Mouse (Mus musculus) hematopoietic stem cell, adult 5-6 weeks (primary cell): ENCODE measurements around the gene 1700034J05Rik. TPM values are rescaled to one million over a fixed set of nuclear protein-coding genes. Genes with fewer than 3 reads are reported as not detected.

Experiments
- ATAC-seq, 2 experiments: fragments of 125-278 bp in 1 of 2; replicated peaks in 1 of 2; 2 replicates each; pipeline ENCODE4 v1.8.0; 2016 to 2017; ENCODE audit warnings: inconsistent platforms in 2 of 2, mild to moderate bottlenecking in 2 of 2, moderate number of reproducible peaks in 2 of 2, low read depth in 1 of 2, moderate TSS enrichment in 1 of 2; ENCODE audit not compliant: low FRiP score in 2 of 2, poor library complexity in 2 of 2, severe bottlenecking in 2 of 2, insufficient read depth in 1 of 2, low TSS enrichment in 1 of 2
- total RNA-seq: library from RNA; stranded (forward); fragments of 172-1452, 232-1000 nt; gene quantifications from 2 replicates; pipeline ENCODE4 v1.2.3, GENCODE M21; 2017

1700034J05Rik gene
- total RNA-seq = 0.38 TPM in 1 of 2 replicates, not detected in the other

GRCm38 (mm10) chr6:146954258-146954657 lies at the start of gene 1700034J05Rik:
Gene 1700034J05Rik, minus strand, starts transcription at chr6:146954422.
- ATAC-seq = 0 out of 4 replicates have a peak, but pooled peaks of 1 of the 2 experiments have one; percentile 26

- no peak for ATAC-seq
Measured at GRCm38 (mm10) chr6:146999755-147000154, 45.5 kb upstream of the 1700034J05Rik start.

- ATAC-seq = no peak
Measured at GRCm38 (mm10) chr6:146999302-146999701, 45.1 kb upstream of the 1700034J05Rik start.

DNA sequence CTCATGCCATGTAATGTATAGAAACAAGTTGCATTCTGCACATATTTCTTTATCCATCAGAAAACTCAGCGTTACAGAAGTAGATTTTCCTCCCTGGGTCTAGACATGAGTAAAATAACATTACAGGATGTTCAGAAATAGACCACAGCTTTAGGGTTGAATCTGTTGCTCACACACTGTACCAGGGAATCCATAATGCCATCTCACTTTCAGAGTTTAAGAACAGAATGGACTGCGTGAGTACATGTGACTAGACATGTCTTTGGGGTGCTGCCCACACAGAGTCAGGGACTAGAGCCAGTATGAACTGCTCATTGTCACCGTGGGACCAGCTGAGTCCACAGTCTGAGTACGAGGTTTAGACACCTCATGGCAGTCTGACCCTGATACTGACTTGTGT lies 44.5 kb upstream of the 1700034J05Rik start:
- ATAC-seq = no peak

GRCm38 (mm10) chr6:146997006-146997405 lies 42.8 kb upstream of the 1700034J05Rik start:
- ATAC-seq = no peak

DNA sequence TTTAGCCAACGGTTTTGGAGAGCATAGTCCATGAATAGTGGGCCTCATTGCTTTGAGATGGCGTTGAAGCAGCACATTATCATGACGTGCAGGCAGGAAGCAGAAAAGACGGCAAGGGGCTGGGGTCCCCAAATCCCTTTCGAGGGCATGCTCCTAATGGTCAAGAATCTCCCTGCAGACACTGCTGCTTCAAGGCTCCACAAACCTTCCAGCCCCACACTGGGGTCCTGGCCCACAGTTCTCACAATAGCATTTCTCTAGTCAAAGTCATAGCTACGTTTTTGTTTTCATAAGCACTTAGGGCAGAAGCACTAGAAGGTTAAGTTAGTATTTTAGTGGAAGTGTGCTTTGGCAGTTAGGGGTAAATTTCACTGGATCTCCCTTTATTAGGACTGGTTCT lies 41.7 kb upstream of the 1700034J05Rik start:
- ATAC-seq = no peak

- ATAC-seq = no peak
Measured at GRCm38 (mm10) chr6:146995391-146995790, 41.2 kb upstream of the 1700034J05Rik start.

DNA sequence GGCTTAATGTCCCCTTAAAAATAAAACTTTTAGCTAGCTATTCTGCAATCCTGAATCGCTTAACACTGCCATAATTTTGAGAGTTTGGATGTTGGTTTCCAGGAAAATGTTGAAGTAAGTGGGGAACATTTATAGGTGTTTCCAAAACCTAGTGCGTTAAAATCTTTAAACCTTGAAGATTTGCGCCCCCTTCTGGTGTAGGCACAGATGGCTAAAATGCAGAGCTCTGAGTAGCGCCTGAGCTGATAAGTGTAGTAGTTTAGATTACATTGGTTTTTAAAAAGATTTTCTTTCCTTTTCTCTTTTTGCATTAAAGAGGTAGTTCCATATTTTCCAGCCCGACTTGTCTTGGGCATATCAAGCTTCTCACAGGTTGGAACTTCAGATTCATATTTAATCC lies 40.0 kb upstream of the 1700034J05Rik start:
- ATAC-seq = no peak; a peak in 1 of 4 replicates

DNA sequence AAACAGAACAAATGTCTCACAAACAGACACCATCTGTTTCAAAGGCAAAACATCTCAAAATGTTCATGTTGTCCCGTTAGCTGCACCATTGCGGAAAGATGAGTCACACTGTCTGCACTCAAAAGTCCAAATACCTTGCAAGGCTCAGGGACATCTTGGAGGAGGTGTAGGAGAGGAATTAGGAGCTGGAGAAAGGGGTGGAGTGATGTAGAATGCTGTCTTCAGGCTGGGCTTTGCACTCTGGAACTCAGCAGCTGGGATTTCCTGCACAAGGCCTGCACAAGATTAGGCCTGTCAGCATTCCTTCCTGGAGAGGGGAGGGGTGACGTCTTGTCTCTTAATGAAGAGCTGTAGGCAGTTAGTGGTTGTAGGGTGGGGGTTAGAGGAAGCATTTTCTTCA lies 30.3 kb upstream of the 1700034J05Rik start:
- ATAC-seq = no peak

- no peak for ATAC-seq
Measured at GRCm38 (mm10) chr6:146981249-146981835, 27.1 kb upstream of the 1700034J05Rik start.

- ATAC-seq = no peak
Measured at GRCm38 (mm10) chr6:146979953-146980352, 25.7 kb upstream of the 1700034J05Rik start.

GRCm38 (mm10) chr6:146979115-146979744 lies 25.0 kb upstream of the 1700034J05Rik start:
- ATAC-seq = no peak

- ATAC-seq = no peak
Measured at GRCm38 (mm10) chr6:146978691-146979114, 24.5 kb upstream of the 1700034J05Rik start.

GRCm38 (mm10) chr6:146976446-146976845 lies 22.2 kb upstream of the 1700034J05Rik start:
- ATAC-seq = no peak

DNA sequence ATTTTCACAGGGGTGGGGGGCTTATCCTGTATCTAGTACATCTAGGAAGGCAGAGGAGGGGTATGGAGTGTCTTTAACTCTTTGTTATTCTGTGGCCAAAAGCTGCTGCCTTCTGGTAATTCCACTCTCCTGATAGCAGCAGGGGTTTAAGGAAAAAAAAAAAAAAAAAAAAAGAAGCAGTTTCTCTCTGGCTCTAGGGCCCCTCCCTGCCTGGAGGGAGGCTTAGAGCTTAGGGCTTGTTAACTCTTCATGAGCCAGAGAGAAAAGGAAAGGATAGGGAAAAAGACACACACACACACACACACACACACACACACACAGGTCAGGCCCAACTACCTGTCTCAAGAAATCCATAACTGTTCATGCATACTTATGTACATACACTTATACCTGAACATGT lies 19.6 kb upstream of the 1700034J05Rik start:
- no peak for ATAC-seq

GRCm38 (mm10) chr6:146973406-146973805 lies 19.2 kb upstream of the 1700034J05Rik start:
- no peak for ATAC-seq

- ATAC-seq = no peak
Measured at GRCm38 (mm10) chr6:146972740-146973139, 18.5 kb upstream of the 1700034J05Rik start.

GRCm38 (mm10) chr6:146972009-146972408 lies 17.8 kb upstream of the 1700034J05Rik start:
- no peak for ATAC-seq

DNA sequence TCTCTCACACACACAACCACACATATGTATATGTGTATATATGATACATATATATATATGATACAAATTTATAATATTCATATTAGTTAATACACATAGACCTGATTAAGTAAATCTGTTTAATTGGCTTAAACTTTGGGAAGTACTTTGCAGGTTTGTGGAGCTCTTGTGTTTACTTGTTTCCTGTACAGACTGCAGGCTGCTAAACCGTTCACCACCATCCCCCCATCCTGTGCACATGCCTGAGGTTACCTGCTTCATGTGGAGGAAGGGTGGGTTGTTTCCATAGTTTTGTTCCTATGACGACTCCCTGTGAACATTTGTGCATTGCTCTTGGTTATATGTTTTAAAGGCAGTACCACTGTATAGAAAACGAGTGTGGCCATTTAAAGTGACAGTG lies 17.1 kb upstream of the 1700034J05Rik start:
- ATAC-seq = no peak; a peak in 1 of 4 replicates
